9 mouse cellular contexts compared by ENCODE assay signal in the genomic region with DNA sequence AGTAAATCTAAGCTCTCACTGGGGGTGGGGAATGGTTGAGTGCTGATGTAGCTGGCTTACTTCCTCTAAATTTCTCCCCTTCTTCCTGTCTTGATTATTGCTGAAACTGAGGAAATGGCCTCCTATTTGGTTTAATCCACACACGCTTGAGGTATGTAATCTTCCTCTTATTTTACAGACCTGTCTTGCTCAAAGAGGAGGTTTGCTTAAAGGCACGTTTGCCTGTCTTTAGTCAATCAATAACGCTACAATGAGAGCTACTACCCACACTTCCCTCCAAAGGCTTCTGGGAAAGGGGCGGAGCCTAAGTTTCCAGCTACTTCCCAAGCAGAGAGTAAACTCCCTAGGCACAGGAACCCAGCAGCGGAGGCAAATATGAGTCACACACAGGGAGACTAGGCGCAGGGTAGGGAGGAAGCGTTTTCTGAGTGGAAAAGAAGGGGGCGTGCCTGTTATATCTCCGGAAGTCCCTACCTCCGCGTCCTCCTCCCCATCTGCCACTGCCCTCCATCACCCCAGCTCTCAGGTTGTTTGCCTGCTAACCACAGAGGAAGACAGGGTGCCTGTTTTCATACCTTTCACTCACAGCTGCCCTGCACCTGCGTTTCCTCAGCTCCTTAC. TPM values are rescaled to one million over a fixed set of nuclear protein-coding genes. Genes with fewer than 3 reads are reported as not detected.
DNase-seq lines count a peak whose midpoint lies in the region; ATAC-seq and TF ChIP-seq lines count a peak whose summit lies in the region.
"Had no signal": no experiment of that assay in that cellular context is flagged by ENCODE, and none has a peak within 500 bp of the region (broad histone marks: within the 10 kb centered on the region; RNA-seq: fewer than 3 reads in every experiment).

No protein-coding gene starts in this region.

- WGBS in heart, postnatal 0 days: 40% methylated on average over 12 of the region's 12 CpGs
- WGBS in liver, embryonic 13.5 days (ENCODE audit: insufficient replicate concordance): 13% methylated on average over 12 of the region's 12 CpGs
- 76% methylated on average over 12 of the region's 12 CpGs for WGBS in forebrain, embryonic 15.5 days

- H3K27ac ChIP-seq in ES-E14 (ENCODE audit: insufficient read depth, low read depth, low read length, poor library complexity, severe bottlenecking): no peak overlapping the region
- peak overlapping the region; percentile 54; the same call in 1 of the 2 replicates for H3K27ac ChIP-seq in heart, postnatal 0 days (ENCODE audit: low read depth)
- H3K27ac ChIP-seq in liver, embryonic 13.5 days: no peak overlapping the region
- no peak overlapping the region for H3K27ac ChIP-seq in forebrain, embryonic 15.5 days (replicated peaks)

- peak; percentile 71 for DNase-seq in adrenal gland, adult 2 months
- DNase-seq in adrenal gland, postnatal 4 days (ENCODE audit: low spot score in 2 of 2): no peak
- DNase-seq in ES-E14 (ENCODE audit: low read depth, low spot score): peak; percentile 75
- DNase-seq in heart, postnatal 0 days (ENCODE audit: low spot score): peak; percentile 64
- no peak for DNase-seq in liver, embryonic 13.5 days
- DNase-seq in splenic B cell, adult 2 months (ENCODE audit: low read depth, low spot score): peak; percentile 77
- no peak for DNase-seq in urinary bladder, postnatal 25 days (ENCODE audit: low spot score)

- H3K9ac ChIP-seq in ES-E14 (ENCODE audit: insufficient read depth, low read depth, low read length, poor library complexity, severe bottlenecking): peak overlapping the region; percentile 39; the same call in 1 of the 2 replicates
- H3K9ac ChIP-seq in heart, postnatal 0 days (replicated peaks; ENCODE audit: low read depth, low read length): no peak overlapping the region
- peak overlapping the region; percentile 46 for H3K9ac ChIP-seq in liver, embryonic 13.5 days
- H3K9ac ChIP-seq in forebrain, embryonic 15.5 days (replicated peaks): no peak overlapping the region

- no peak for TF ChIP-seq EP300 in heart, postnatal 0 days (IDR thresholded peaks at IDR 0.05; ENCODE audit: low read depth)

- ATAC-seq in heart, postnatal 0 days (ENCODE audit: insufficient read depth, low read depth): 0 out of 2 replicates have a peak, but pooled peaks have one; percentile 25
- peak; percentile 61 for ATAC-seq in liver, embryonic 13.5 days (ENCODE audit: low read depth)
- ATAC-seq in forebrain, embryonic 15.5 days (replicated peaks): no peak

- H3K4me1 ChIP-seq in ES-E14 (ENCODE audit: control insufficient read depth in 2 of 2, insufficient read depth in 2 of 2, low read length in 2 of 2, poor library complexity in 1 of 2): peaks cover 0 to 6% of the 10 kb centered on the region in 2 experiments; a peak in 1 of 4 replicates
- H3K4me1 ChIP-seq in heart, postnatal 0 days (ENCODE audit: control insufficient read depth, insufficient read depth): peaks cover 29% of the 10 kb centered on the region
- peaks cover 39% of the 10 kb centered on the region for H3K4me1 ChIP-seq in liver, embryonic 13.5 days (replicated peaks)
- peaks cover 16% of the 10 kb centered on the region for H3K4me1 ChIP-seq in forebrain, embryonic 15.5 days

- in situ Hi-C loops in ES-E14 (cut with MboI; ENCODE audit: low sequenced_read_pairs in 2 of 2, unreplicated experiment in 2 of 2): no loop called here

- peak overlapping the region; percentile 12 to 13; a peak in 3 of 4 replicates for H3K4me3 ChIP-seq in ES-E14 (ENCODE audit: insufficient read depth in 1 of 2, low read depth in 1 of 2, low read length in 2 of 2, poor library complexity in 1 of 2, severe bottlenecking in 1 of 2)
- no peak overlapping the region for H3K4me3 ChIP-seq in heart, postnatal 0 days (ENCODE audit: low read depth, low read length)
- H3K4me3 ChIP-seq in liver, embryonic 13.5 days (replicated peaks): peak overlapping the region; percentile 30
- H3K4me3 ChIP-seq in forebrain, embryonic 15.5 days: no peak overlapping the region

- peak overlapping the region; percentile 11; the same call in 1 of the 2 replicates for H3K4me2 ChIP-seq in heart, postnatal 0 days (ENCODE audit: low read depth, low read length)
- peak overlapping the region; percentile 55 for H3K4me2 ChIP-seq in liver, embryonic 13.5 days
- H3K4me2 ChIP-seq in forebrain, embryonic 15.5 days (replicated peaks): no peak overlapping the region

- H3K27me3 ChIP-seq in heart, postnatal 0 days (ENCODE audit: control insufficient read depth, insufficient read depth, low read length): no peaks in the 10 kb centered on the region
- 0 out of 2 replicates have a peak, but pooled peaks cover 3% of the 10 kb centered on the region for H3K27me3 ChIP-seq in liver, embryonic 13.5 days
- no peaks in the 10 kb centered on the region for H3K27me3 ChIP-seq in splenic B cell, adult 2 months (ENCODE audit: control insufficient read depth, insufficient read depth, low read length, poor library complexity, severe bottlenecking)
- no peaks in the 10 kb centered on the region for H3K27me3 ChIP-seq in forebrain, embryonic 15.5 days

- no peak for TF ChIP-seq CTCF in heart, postnatal 0 days (IDR thresholded peaks at IDR 0.05; ENCODE audit: low read depth)

- no peaks in the 10 kb centered on the region for H3K36me3 ChIP-seq in ES-E14 (ENCODE audit: control insufficient read depth, insufficient read depth, low read length, poor library complexity, severe bottlenecking)
- H3K36me3 ChIP-seq in heart, postnatal 0 days (replicated peaks; ENCODE audit: control insufficient read depth, insufficient read depth, low read length): no peaks in the 10 kb centered on the region
- no peaks in the 10 kb centered on the region for H3K36me3 ChIP-seq in liver, embryonic 13.5 days
- peaks cover 25% of the 10 kb centered on the region for H3K36me3 ChIP-seq in splenic B cell, adult 2 months (ENCODE audit: control insufficient read depth, insufficient read depth, low read length, poor library complexity, severe bottlenecking)
- no peaks in the 10 kb centered on the region for H3K36me3 ChIP-seq in forebrain, embryonic 15.5 days

- no peaks in the 10 kb centered on the region for H3K9me3 ChIP-seq in ES-E14 (ENCODE audit: control insufficient read depth, insufficient read depth, low read depth, low read length)
- H3K9me3 ChIP-seq in heart, postnatal 0 days (replicated peaks; ENCODE audit: control insufficient read depth, low read length): no peaks in the 10 kb centered on the region
- H3K9me3 ChIP-seq in liver, embryonic 13.5 days (replicated peaks): no peaks in the 10 kb centered on the region
- H3K9me3 ChIP-seq in forebrain, embryonic 15.5 days: no peaks in the 10 kb centered on the region

TF ChIP-seq in ES-E14, 5 proteins besides CTCF, POLR2A, EP300 and RAD21:
- TF ChIP-seq HCFC1 (IDR thresholded peaks at IDR 0.05; ENCODE audit: borderline replicate concordance, insufficient read depth, low read length) (no peak), MAFK (IDR thresholded peaks at IDR 0.05; ENCODE audit: insufficient read depth, low read depth, low read length) (no peak)
TF ChIP-seq in ES-E14: peak in this region for 0.

RNA-seq across cellular contexts. Expression of gene Bcl9l, which starts 32.6 kb away (rescaled TPM):
- total RNA-seq in adrenal gland, adult 2 months (2021): 10 to 100 TPM; 41.9 to 61.1 TPM
- polyA plus RNA-seq in adrenal gland, adult 2 months (2012; rRNA removed): 62.7 and 64.5 TPM in 2 replicates
- 10 to 100 TPM; 86.4 to 97.9 TPM for total RNA-seq in adrenal gland, postnatal 4 days (2021)
- 4.9 and 6.7 TPM in 2 replicates for total RNA-seq in ES-E14 (2012; rRNA removed)
- 12.4 and 33.9 TPM in 2 replicates for total RNA-seq in heart, postnatal 0 days (2014; rRNA removed; ENCODE audit: low replicate concordance)
- polyA plus RNA-seq in heart, postnatal 0 days (2015; fragmentation: Nextera tagmentation; extraction: Ambion mirVana): 4.4 and 5.2 TPM in 2 replicates
- polyA plus RNA-seq in liver, embryonic 13.5 days (2015; fragmentation: Nextera tagmentation; extraction: Ambion mirVana): 1.0 and 1.5 TPM in 2 replicates
- polyA plus RNA-seq in forebrain, embryonic 15.5 days (2015; fragmentation: Nextera tagmentation; extraction: Ambion mirVana): 13.6 and 14.4 TPM in 2 replicates

RNA-seq across cellular contexts. Expression of gene Cxcr5, which starts 46.4 kb away (rescaled TPM):
- under 1 TPM in 1 of 2 experiments, not detected in 1; 0.17 TPM for total RNA-seq in adrenal gland, adult 2 months (2021)
- polyA plus RNA-seq in adrenal gland, adult 2 months (2012; rRNA removed): 0.15 and 0.26 TPM in 2 replicates
- under 1 TPM in 1 of 2 experiments, not detected in 1; 0.23 TPM for total RNA-seq in adrenal gland, postnatal 4 days (2021)
- total RNA-seq in ES-E14 (2012; rRNA removed): 0.21 and 0.31 TPM in 2 replicates
- total RNA-seq in heart, postnatal 0 days (2014; rRNA removed; ENCODE audit: low replicate concordance): not detected in 2 replicates
- not detected in 2 replicates for polyA plus RNA-seq in heart, postnatal 0 days (2015; fragmentation: Nextera tagmentation; extraction: Ambion mirVana)
- 0.09 TPM in 1 of 2 replicates, not detected in the other for polyA plus RNA-seq in liver, embryonic 13.5 days (2015; fragmentation: Nextera tagmentation; extraction: Ambion mirVana)
- polyA plus RNA-seq in forebrain, embryonic 15.5 days (2015; fragmentation: Nextera tagmentation; extraction: Ambion mirVana): 0.06 TPM in 1 of 2 replicates, not detected in the other
- total RNA-seq: gastrocnemius, adult 8-10 months had no signal

Comparison
In these comparisons a context has a peak if more than half of its experiments do, and no peak if none do; other contexts are left out.
1. DNase-seq: peak in adrenal gland, adult 2 months (single experiment), ES-E14 (single experiment), heart, postnatal 0 days (single experiment) and splenic B cell, adult 2 months (single experiment); none in adrenal gland, postnatal 4 days (0 of 2), liver, embryonic 13.5 days (single experiment) and urinary bladder, postnatal 25 days (single experiment).
2. H3K4me3 ChIP-seq: peak in ES-E14 (2 of 2) and liver, embryonic 13.5 days (single experiment); none in heart, postnatal 0 days (single experiment) and forebrain, embryonic 15.5 days (single experiment).
3. H3K9ac ChIP-seq: peak in ES-E14 (single experiment) and liver, embryonic 13.5 days (single experiment); none in heart, postnatal 0 days (single experiment) and forebrain, embryonic 15.5 days (single experiment).